Mouse (Mus musculus) stomach, postnatal 0 days (tissue): Measurements from ENCODE around the gene Abcb6. TPM values are rescaled to one million over a fixed set of nuclear protein-coding genes. Genes with fewer than 3 reads are reported as not detected.

Source experiments
- ATAC-seq: fragments of 200-750 bp; cut with Nextera tagmentation; 2 replicates; pipeline ENCODE4 v1.8.0; 2017; ENCODE audit not compliant: low FRiP score, low TSS enrichment
- DNase-seq: peaks from one replicate; pipeline ENCODE4 v3.0.0-alpha.2; 2016; ENCODE audit warnings: low spot score
- H3K27ac ChIP-seq: fragments of 300-500 bp; sonication (generic); replicated peaks from 2 replicates; pipeline ENCODE4 v1.5.1; 2014; ENCODE audit warnings: mild to moderate bottlenecking, control low read depth
- H3K27me3 ChIP-seq: fragments of 300-500 bp; sonication (generic); 2 replicates; pipeline ENCODE4 v1.6.1; 2014; ENCODE audit warnings: low read length; ENCODE audit not compliant: control insufficient read depth, insufficient read depth
- H3K36me3 ChIP-seq: fragments of 300-500 bp; sonication (generic); 2 replicates; pipeline ENCODE4 v1.6.1; 2014; ENCODE audit warnings: low read length, mixed read lengths; ENCODE audit not compliant: control insufficient read depth, insufficient read depth
- H3K4me1 ChIP-seq: fragments of 300-500 bp; sonication (generic); replicated peaks from 2 replicates; pipeline ENCODE4 v1.6.1; 2014; ENCODE audit warnings: antibody characterized with exemption; ENCODE audit not compliant: control insufficient read depth, insufficient read depth
- H3K4me2 ChIP-seq: fragments of 300-500 bp; sonication (generic); replicated peaks from 2 replicates; pipeline ENCODE4 v1.6.1; 2014; ENCODE audit warnings: low read depth, mild to moderate bottlenecking, control low read depth, moderate library complexity
- H3K4me3 ChIP-seq: fragments of 300-500 bp; sonication (generic); 2 replicates; pipeline ENCODE4 v1.5.1; 2014; ENCODE audit warnings: low read depth, low read length, control low read depth
- H3K9ac ChIP-seq: fragments of 300-500 bp; sonication (generic); 2 replicates; pipeline ENCODE4 v1.6.1; 2014; ENCODE audit warnings: mild to moderate bottlenecking, low read length, control low read depth, mixed read lengths
- H3K9me3 ChIP-seq: fragments of 300-500 bp; sonication (generic); 2 replicates; pipeline ENCODE4 v1.6.1; 2016; ENCODE audit warnings: low read length; ENCODE audit not compliant: control insufficient read depth
- CTCF ChIP-seq: IDR thresholded peaks from 2 replicates; pipeline ENCODE4 v1.5.1; 2016; ENCODE audit warnings: antibody characterized with exemption, low read depth, mild to moderate bottlenecking, moderate library complexity
- EP300 ChIP-seq: optimal IDR thresholded peaks from 2 replicates; pipeline ENCODE3; 2016; ENCODE audit warnings: antibody characterized with exemption
- WGBS: fragments of 180-500 bp; shearing (Covaris S2); extraction: QIAGEN DNeasy Blood & Tissue Kit; methylation state at CpG from one replicate; pipeline ENCODE4 v1.1.7; 2014; 5-methylcytosine and 5-hydroxymethylcytosine counted together
- polyA plus RNA-seq: library from polyadenylated mRNA; unstranded; fragments of >200 nt; fragmentation: Nextera tagmentation; extraction: Ambion mirVana; gene quantifications from 2 replicates; pipeline ENCODE4 v1.2.1, GENCODE M21; 2015

Abcb6 gene
- polyA plus RNA-seq, 1 experiment from 2014 or later: 20.9 TPM

DNA sequence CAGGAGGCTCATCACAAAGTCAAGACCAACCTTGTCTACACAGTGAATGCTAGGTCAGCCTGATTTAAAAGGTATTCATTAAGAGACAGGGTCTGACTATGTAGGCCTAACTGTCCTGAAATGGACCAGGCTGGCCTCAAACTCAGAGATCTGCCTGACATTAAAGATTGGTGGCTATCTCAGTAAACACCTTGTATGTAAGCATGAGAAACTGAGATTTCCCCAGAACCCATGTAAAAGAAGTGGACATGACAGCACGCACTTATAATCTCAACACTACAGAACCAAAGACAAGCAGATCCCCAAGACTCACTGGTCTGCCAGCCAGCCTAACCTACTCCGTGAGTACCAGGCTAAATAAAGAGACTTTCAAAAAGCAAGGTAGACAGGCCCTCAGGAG lies 41.7 kb downstream of the Abcb6 start:
- 96% methylated on average over 2 of the region's 2 CpGs for WGBS

DNA sequence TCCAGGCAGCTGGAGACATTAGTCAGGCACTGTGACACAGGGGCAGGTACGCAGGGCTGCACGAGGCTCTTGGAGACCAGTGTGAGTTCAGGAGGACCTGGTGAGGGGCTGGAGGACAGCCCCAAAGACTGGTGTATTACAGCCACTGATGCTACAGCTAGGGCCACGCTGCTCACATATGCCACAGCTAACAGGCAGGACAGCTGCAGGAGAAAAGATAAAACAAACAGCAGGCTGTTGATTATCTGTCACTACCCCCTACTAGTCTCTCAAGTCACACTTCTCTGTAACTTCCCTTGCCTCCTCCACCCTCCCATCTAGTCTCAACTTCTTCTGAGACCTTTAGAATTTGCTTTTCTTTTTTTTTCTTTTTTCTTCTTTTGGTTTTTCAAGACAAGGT lies 43.5 kb downstream of the Abcb6 start:
- no peak for ATAC-seq
- Histone ChIP-seq H3K27ac (no peak overlapping the region), H3K9ac (no peak overlapping the region), H3K9me3 (no peaks in the 10 kb centered on the region), H3K4me3 (no peak overlapping the region), H3K4me1 (no peaks in the 10 kb centered on the region), H3K36me3 (peaks cover 24% of the 10 kb centered on the region), H3K4me2 (no peak overlapping the region), H3K27me3 (no peaks in the 10 kb centered on the region)
- TF ChIP-seq EP300 (no peak), CTCF (no peak)
- DNase-seq: no peak
- 65% methylated on average over 3 of the region's 3 CpGs for WGBS

More for the DNA sequence above, 41.7 kb downstream of the Abcb6 start:
- no peak overlapping the region for H3K27ac ChIP-seq
- 0 out of 2 replicates have a peak, but pooled peaks cover 3% of the 10 kb centered on the region for H3K4me1 ChIP-seq
- TF ChIP-seq CTCF (no peak), EP300 (no peak)
- no peak for DNase-seq
- H3K4me2 ChIP-seq: no peak overlapping the region
- ATAC-seq: no peak
- H3K9me3 ChIP-seq: no peaks in the 10 kb centered on the region
- H3K36me3 ChIP-seq: peaks cover 24% of the 10 kb centered on the region
- no peak overlapping the region for H3K9ac ChIP-seq
- no peaks in the 10 kb centered on the region for H3K27me3 ChIP-seq
- H3K4me3 ChIP-seq: no peak overlapping the region

DNA sequence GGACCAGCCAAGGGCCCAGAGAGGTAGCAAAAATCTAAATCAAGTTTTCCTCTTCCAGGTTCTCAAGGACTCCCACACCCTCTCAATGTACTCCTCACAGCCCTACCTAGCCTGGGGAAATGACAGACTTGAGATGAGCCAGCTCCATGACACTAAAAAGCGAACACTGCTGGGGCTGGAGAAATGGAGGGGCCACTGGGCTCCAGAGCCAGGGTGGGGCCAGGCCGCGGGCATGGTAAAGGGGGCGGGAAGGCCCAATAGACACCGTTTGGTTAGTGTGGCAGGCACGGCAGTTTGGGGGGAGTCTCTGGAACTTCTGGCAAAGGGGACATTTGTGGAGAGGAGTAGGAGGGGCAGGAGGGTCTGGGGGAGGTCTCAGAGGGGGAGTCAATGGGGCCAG lies 43.9 kb downstream of the Abcb6 start:
- H3K4me2 ChIP-seq: no peak overlapping the region
- H3K36me3 ChIP-seq: peaks cover 24% of the 10 kb centered on the region
- no peaks in the 10 kb centered on the region for H3K9me3 ChIP-seq
- no peak for DNase-seq
- no peak overlapping the region for H3K4me3 ChIP-seq
- no peaks in the 10 kb centered on the region for H3K4me1 ChIP-seq
- WGBS: 78% methylated on average over 6 of the region's 6 CpGs
- no peak for ATAC-seq
- TF ChIP-seq EP300: no peak
- H3K9ac ChIP-seq: no peak overlapping the region
- no peaks in the 10 kb centered on the region for H3K27me3 ChIP-seq
- H3K27ac ChIP-seq: no peak overlapping the region

DNA sequence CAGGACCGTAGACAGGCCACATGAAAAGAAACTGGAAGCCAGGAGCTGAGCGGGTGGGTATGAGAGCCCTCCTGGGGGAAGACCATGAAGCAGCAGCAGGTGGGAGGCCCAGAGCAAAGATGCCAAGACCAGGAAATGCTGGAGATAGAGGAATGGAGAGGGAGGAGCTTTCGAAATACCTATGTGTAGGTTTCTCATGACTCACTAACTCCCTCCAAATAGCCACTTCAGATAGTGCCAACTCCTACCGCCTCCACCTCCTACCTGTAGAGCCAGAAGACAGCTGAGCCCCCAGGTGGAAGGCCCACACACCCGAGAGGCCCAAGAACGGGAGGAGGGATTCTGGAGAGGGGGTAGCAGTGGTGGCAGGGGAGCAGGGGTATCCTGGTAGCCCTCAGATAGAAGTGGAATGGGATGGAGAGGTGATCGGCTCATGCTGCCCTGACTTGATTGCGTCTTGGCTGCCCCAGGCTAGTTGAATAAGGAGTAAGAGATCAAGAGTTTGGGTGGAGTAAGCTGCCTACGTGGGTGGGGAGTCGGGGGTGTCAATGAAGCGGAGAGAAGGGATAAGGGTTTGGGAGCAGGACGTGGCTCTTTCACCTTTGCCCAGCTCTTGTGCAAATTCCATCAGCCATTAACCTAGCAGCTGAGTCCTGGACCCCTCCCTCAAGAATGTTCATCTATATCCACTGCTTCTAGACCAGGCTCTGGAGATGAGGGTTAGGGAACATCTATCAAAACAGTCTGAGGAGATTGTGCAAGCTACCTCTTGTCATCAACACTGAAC lies 46.6 kb downstream of the Abcb6 start, which contains the start of gene Slc23a3:
Slc23a3 (minus strand) TSS at position 470 of the 787 bp plus-strand sequence.
- 42% methylated on average over 12 of the region's 12 CpGs for WGBS
- ATAC-seq (0 out of 2 replicates have a peak, but pooled peaks have one; percentile 3), DNase-seq (no peak)
- TF ChIP-seq EP300 (no peak), CTCF (no peak)
- H3K4me1 ChIP-seq: no peaks in the 10 kb centered on the region
- no peak within 1 kb of the TSS for H3K4me2 ChIP-seq
- no peaks in the 10 kb centered on the region for H3K9me3 ChIP-seq
- H3K9ac ChIP-seq: no peak within 1 kb of the TSS
- no peak within 1 kb of the TSS for H3K27ac ChIP-seq
- H3K4me3 ChIP-seq: no peak within 1 kb of the TSS
- H3K36me3 ChIP-seq: peaks cover 20% of the 10 kb centered on the region
- no peaks in the 10 kb centered on the region for H3K27me3 ChIP-seq

DNA sequence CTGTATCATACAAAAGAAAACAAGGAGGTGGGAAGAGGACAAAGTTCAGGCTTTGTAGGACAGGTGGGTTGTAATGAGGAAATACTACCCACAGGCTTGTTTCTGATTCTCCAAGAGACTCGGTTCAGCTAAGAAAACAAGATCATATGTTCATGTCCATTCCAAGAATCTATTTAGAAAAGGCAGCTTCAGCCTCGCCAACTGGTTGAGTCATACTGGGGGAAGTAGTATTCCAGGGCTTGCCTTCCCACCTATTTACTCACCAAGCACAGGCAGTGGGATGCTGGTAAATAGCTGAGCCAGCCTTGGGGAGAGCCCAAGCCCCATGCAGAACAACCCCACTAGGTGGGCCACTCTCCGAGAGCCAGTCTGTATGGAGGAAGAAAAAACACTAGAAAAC lies 51.6 kb downstream of the Abcb6 start:
- no peaks in the 10 kb centered on the region for H3K36me3 ChIP-seq
- no peak overlapping the region for H3K4me2 ChIP-seq
- H3K4me1 ChIP-seq: peaks cover 4% of the 10 kb centered on the region
- no peak overlapping the region for H3K27ac ChIP-seq
- ATAC-seq (no peak), DNase-seq (no peak)
- no peaks in the 10 kb centered on the region for H3K9me3 ChIP-seq
- no peak for TF ChIP-seq CTCF
- TF ChIP-seq EP300: no peak
- 60% methylated on average over 3 of the region's 3 CpGs for WGBS
- H3K9ac ChIP-seq: no peak overlapping the region
- no peaks in the 10 kb centered on the region for H3K27me3 ChIP-seq
- no peak overlapping the region for H3K4me3 ChIP-seq

DNA sequence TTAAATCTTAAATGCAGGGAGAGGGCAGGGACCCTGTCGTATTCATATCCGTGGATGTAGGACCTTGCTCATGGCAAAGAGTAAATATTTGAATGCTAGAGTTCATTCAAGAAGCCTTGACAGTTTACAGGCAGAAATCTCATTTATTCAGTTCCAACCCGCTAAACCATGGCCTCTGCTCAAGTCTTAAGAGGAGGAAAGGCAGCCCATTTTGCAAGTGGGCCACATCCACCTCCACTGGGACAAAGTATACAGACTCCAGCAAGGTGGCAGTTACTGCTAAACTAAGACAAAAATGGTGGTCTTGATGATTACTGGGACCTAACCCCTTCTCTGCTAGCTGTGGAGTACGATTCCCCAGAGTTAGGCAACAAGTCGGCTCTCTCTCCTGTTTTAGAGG lies 54.8 kb downstream of the Abcb6 start:
- ATAC-seq: peak; percentile 11; the same call in 1 of the 2 replicates
- no peak for DNase-seq
- no peaks in the 10 kb centered on the region for H3K27me3 ChIP-seq
- TF ChIP-seq CTCF (no peak), EP300 (no peak)
- no peaks in the 10 kb centered on the region for H3K9me3 ChIP-seq
- peaks cover 4% of the 10 kb centered on the region for H3K4me1 ChIP-seq
- 26% methylated on average over 5 of the region's 5 CpGs for WGBS
- peak overlapping the region; percentile 51 for H3K4me2 ChIP-seq
- H3K4me3 ChIP-seq: peak overlapping the region; percentile 51
- peak overlapping the region; percentile 97 for H3K27ac ChIP-seq
- H3K36me3 ChIP-seq: no peaks in the 10 kb centered on the region
- H3K9ac ChIP-seq: peak overlapping the region; percentile 62
